Mouse (Mus musculus) testis, adult 2 months (tissue): ENCODE results near the gene Akt3.

ENCODE experiments used
- CTCF ChIP-seq: fragments of 200-500 bp; IDR thresholded peaks from 2 replicates; pipeline ENCODE4 v1.5.1; 2012; ENCODE audit warnings: low read depth, mild to moderate bottlenecking, inconsistent platforms, low read length, moderate library complexity; ENCODE audit not compliant: control insufficient read depth, insufficient read depth, insufficient replicate concordance
- POLR2A ChIP-seq: fragments of 200-500 bp; IDR thresholded peaks from 2 replicates; pipeline ENCODE4 v1.6.1; 2012; ENCODE audit warnings: low read depth, mild to moderate bottlenecking, inconsistent platforms, low read length, moderate library complexity; ENCODE audit not compliant: control insufficient read depth

DNA sequence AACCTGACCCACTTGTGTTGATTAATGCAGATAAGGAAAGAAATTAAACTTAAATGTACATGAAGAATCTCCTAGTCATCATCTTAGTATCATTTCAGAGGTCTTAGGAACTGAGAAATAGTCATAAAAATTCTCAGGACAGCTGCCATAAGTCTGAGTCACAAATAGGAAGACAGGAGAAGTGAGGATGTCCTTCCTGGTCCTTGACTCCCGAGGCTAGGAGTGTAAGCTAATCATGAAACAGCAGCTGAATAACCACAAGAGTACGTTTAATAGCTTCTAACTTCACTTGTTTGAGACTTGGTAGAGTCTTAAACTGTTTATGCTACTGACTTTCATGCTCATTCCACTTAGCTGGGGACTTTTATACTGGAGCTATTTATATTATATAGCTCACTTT is 229.0 kb downstream of the Akt3 start:
- TF ChIP-seq CTCF (no peak), POLR2A (no peak)
